ENCODE assay signal across 29 mouse cellular contexts in genomic region chr11:102158024-102158423, GRCm38 (mm10). TPM values are rescaled to one million over a fixed set of nuclear protein-coding genes. Genes with fewer than 3 reads are reported as not detected.
"Had no signal": no experiment of that assay in that cellular context is flagged by ENCODE, and none has a peak within 500 bp of the region (broad histone marks: within the 10 kb centered on the region; RNA-seq: fewer than 3 reads in every experiment).

No protein-coding gene starts in this region.

RNA-seq across cellular contexts. Expression of gene Nags, which starts 12.7 kb away (rescaled TPM):
- total RNA-seq: gastrocnemius, adult 18-20 months; gastrocnemius, postnatal 10 days; gastrocnemius, postnatal 25 days; granulocyte monocyte progenitor cell, adult 5-6 weeks; heart, postnatal 14 days; heart, postnatal 36 days; hindbrain, postnatal 0 days; layer of hippocampus, postnatal 14 days; layer of hippocampus, postnatal 36 days; left cerebral cortex, adult 18-20 months; left cerebral cortex, postnatal 25 days had no signal
- polyA plus RNA-seq: heart, embryonic 13.5 days; heart, embryonic 15.5 days; heart, postnatal 0 days; hindbrain, embryonic 13.5 days; hindbrain, embryonic 15.5 days; kidney, embryonic 14.5 days; limb, embryonic 13.5 days had no signal

RNA-seq across cellular contexts. Expression of gene Pyy, which starts 50.4 kb away (rescaled TPM):
- total RNA-seq: gastrocnemius, adult 18-20 months; gastrocnemius, postnatal 10 days; gastrocnemius, postnatal 25 days; gastrocnemius, postnatal 4 days; granulocyte monocyte progenitor cell, adult 5-6 weeks; heart, adult 18-20 months; heart, postnatal 14 days; heart, postnatal 36 days; hematopoietic stem cell, adult 5-6 weeks; layer of hippocampus, adult 8-10 months; layer of hippocampus, postnatal 14 days; layer of hippocampus, postnatal 36 days; left cerebral cortex, adult 18-20 months; left cerebral cortex, adult 8-10 months; left cerebral cortex, postnatal 10 days; left cerebral cortex, postnatal 25 days; left cerebral cortex, postnatal 4 days; liver, adult 2 months had no signal
- polyA plus RNA-seq: heart, embryonic 13.5 days; heart, embryonic 15.5 days; heart, postnatal 0 days; kidney, embryonic 14.5 days; kidney, embryonic 16.5 days; limb, embryonic 11.5 days; limb, embryonic 13.5 days; limb, embryonic 15.5 days had no signal
